Mouse (Mus musculus) megakaryocyte, embryonic 14.5 days (primary cell): ENCODE results near the gene Strbp.

ENCODE experiments used
- FLI1 ChIP-seq: IDR thresholded peaks from 2 replicates; pipeline ENCODE4 v1.6.1; 2012; ENCODE audit warnings: low read length, inconsistent platforms, mixed read lengths
- GATA1 ChIP-seq: IDR thresholded peaks from 3 replicates; pipeline ENCODE4 v1.6.1; 2012; ENCODE audit warnings: mixed read lengths, low read length, inconsistent platforms, borderline replicate concordance

DNA sequence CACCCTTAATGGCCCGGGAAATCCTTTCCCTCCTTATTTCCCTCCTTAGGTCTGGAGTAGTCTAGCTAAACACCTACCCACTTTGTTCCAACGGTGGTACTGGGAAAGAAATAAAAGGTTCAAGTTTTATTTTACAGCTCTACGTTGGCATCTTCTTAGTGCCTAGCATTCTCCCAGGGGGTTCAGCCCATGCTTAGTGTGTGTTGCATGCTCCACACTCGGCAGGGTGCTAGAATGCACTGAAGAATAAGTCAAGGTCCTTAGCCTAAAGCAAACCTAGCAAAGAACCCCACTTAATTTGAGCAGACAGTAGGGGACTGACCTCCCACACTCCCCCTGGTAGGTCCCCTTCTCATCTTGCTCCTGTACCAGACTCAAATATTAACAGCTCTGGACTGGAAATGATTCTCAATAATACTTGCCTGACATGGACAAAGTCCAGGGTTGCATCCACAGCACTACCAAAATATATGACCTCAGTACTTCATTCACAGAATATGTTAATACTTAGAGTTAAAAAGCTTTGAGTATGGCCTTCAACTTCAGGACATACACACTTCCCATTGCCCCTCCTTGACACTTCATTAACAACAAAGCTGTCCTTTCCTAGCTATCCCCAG, 592 bp upstream of the Strbp start:
- TF ChIP-seq GATA1 (no peak), FLI1 (no peak)
